Mouse (Mus musculus) ES-E14 (cell line): Measurements from ENCODE around the gene F13a1.

Experiments
- CHD2 ChIP-seq: IDR thresholded peaks from 2 replicates; pipeline ENCODE4 v1.6.1; 2014; ENCODE audit warnings: mild to moderate bottlenecking, low read depth, low read length, inconsistent platforms
- HCFC1 ChIP-seq: IDR thresholded peaks from 2 replicates; pipeline ENCODE4 v1.6.1; 2012; ENCODE audit warnings: low read length, inconsistent platforms, borderline replicate concordance; ENCODE audit not compliant: insufficient read depth

DNA sequence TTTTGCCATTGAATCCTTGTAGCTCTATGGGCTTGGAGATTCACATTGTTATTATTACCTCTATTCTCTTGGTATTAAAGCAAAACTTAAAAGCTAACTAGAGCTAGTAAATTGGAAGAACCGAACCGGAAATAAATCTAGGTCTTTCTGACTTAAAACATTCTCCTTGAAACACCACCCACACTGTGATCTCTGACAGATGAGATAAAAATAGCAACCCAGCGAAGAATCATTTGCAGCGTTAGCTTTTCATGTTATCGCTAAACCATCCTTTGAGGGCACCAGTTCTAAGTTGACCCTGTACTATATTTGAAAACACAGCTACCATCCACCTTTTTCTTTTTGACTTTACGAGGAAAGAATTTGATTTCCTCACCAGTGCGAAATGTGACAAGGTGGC lies 164.1 kb downstream of the F13a1 start:
- TF ChIP-seq CHD2 (no peak), HCFC1 (no peak)
